Mouse (Mus musculus) T-helper 1 cell (primary cell): ENCODE results near the gene Abca13.
"Not testable (repeated sequence)": the region's sequence is repeated elsewhere in the genome, so short reads cannot be mapped to it uniquely, and the experiment has no call there.

Experiments
- in situ Hi-C: fragments of 300-600 bp; cut with MboI, MseI; formaldehyde crosslinking; loops from one replicate; pipeline ENCODE4 v1.15.1; 2025; ENCODE audit warnings: high pct_unique_total_duplicates

Abca13 gene

GRCm38 (mm10) chr11:9291168-9291567 lies 99.4 kb downstream of the Abca13 start:
- in situ Hi-C loops, result no loop called here

GRCm38 (mm10) chr11:9299615-9300014 lies 107.9 kb downstream of the Abca13 start:
- in situ Hi-C loops, result loop anchor here (25.0 kb wide), 2 partner anchors 1038 to 1838 kb away; no protein-coding TSS in a partner anchor

GRCm38 (mm10) chr11:9305450-9305849 lies 113.7 kb downstream of the Abca13 start:
- in situ Hi-C loops, result loop anchor here (25.0 kb wide), 2 partner anchors 1032 to 1832 kb away; no protein-coding TSS in a partner anchor

- in situ Hi-C loops, result loop anchor here (25.0 kb wide), 2 partner anchors 1021 to 1821 kb away; no protein-coding TSS in a partner anchor
These were observed 124.8 kb downstream of the Abca13 start for GRCm38 (mm10) chr11:9316545-9316944.

- in situ Hi-C loops, result loop anchor here (25.0 kb wide), 2 partner anchors 1020 to 1820 kb away; no protein-coding TSS in a partner anchor
These were observed 125.6 kb downstream of the Abca13 start for GRCm38 (mm10) chr11:9317076-9317929.

- in situ Hi-C loops, result no loop called here
These were observed 146.4 kb downstream of the Abca13 start for GRCm38 (mm10) chr11:9338151-9338550.

GRCm38 (mm10) chr11:9347724-9348123 lies 156.0 kb downstream of the Abca13 start:
- in situ Hi-C loops, result no loop called here

- in situ Hi-C loops, result no loop called here
These were observed 181.4 kb downstream of the Abca13 start for GRCm38 (mm10) chr11:9373160-9373559.

- in situ Hi-C loops, result not testable (repeated sequence)
These were observed 182.7 kb downstream of the Abca13 start for GRCm38 (mm10) chr11:9374426-9374825.

- in situ Hi-C loops, result no loop called here
These were observed 196.8 kb downstream of the Abca13 start for GRCm38 (mm10) chr11:9388520-9388919.

- in situ Hi-C loops, result no loop called here
These were observed 225.2 kb downstream of the Abca13 start for GRCm38 (mm10) chr11:9416946-9417345.

GRCm38 (mm10) chr11:9420205-9420604 lies 228.5 kb downstream of the Abca13 start:
- in situ Hi-C loops, result no loop called here

- in situ Hi-C loops, result no loop called here
These were observed 235.7 kb downstream of the Abca13 start for GRCm38 (mm10) chr11:9427411-9427810.

- in situ Hi-C loops, result no loop called here
These were observed 241.1 kb downstream of the Abca13 start for GRCm38 (mm10) chr11:9432807-9433206.

- in situ Hi-C loops, result no loop called here
These were observed 244.9 kb downstream of the Abca13 start for GRCm38 (mm10) chr11:9436617-9437016.

GRCm38 (mm10) chr11:9439781-9440180 lies 248.0 kb downstream of the Abca13 start:
- in situ Hi-C loops, result no loop called here

- in situ Hi-C loops, result no loop called here
These were observed 249.4 kb downstream of the Abca13 start for GRCm38 (mm10) chr11:9441192-9441591.

GRCm38 (mm10) chr11:9472400-9472799 lies 280.7 kb downstream of the Abca13 start:
- in situ Hi-C loops, result no loop called here

- in situ Hi-C loops, result loop anchor here (5.0 kb wide), 1 partner anchor 646 kb away; no protein-coding TSS in a partner anchor
These were observed 289.8 kb downstream of the Abca13 start for GRCm38 (mm10) chr11:9481511-9481910.

- in situ Hi-C loops, result no loop called here
These were observed 308.8 kb downstream of the Abca13 start for GRCm38 (mm10) chr11:9500326-9501142.

- in situ Hi-C loops, result not testable (repeated sequence)
These were observed 323.2 kb downstream of the Abca13 start for GRCm38 (mm10) chr11:9514966-9515365.

- in situ Hi-C loops, result no loop called here
These were observed 336.8 kb downstream of the Abca13 start for GRCm38 (mm10) chr11:9528556-9528955.
